Mouse (Mus musculus) embryonic stem cell, embryonic (primary cell): ENCODE measurements at regions not wholly inside any gene's neighbourhood (a gene's known extent, or its start where the extent isn't known, plus 50 kb on each side); places are given as distances from the start of the nearest gene placed in this dataset.

Experiments
- CTCF ChIA-PET, 4 experiments: fragments of 300-600 bp in 2 of 4; fragments of 350-600 bp in 2 of 4; sonication (Branson Sonifier 250); formaldehyde crosslinking; loops; one replicate each; lab custom pipeline; 2022; ENCODE audit warnings: inconsistent platforms in 2 of 4; lab: Charles Lee
- POLR2A ChIA-PET, 4 experiments: fragments of 300-600 bp in 2 of 4; fragments of 350-600 bp in 2 of 4; sonication (Branson Sonifier 250); formaldehyde crosslinking; loops; one replicate each; lab custom pipeline; 2022; ENCODE audit warnings: antibody characterized with exemption in 4 of 4, inconsistent platforms in 1 of 4; lab: Charles Lee

DNA sequence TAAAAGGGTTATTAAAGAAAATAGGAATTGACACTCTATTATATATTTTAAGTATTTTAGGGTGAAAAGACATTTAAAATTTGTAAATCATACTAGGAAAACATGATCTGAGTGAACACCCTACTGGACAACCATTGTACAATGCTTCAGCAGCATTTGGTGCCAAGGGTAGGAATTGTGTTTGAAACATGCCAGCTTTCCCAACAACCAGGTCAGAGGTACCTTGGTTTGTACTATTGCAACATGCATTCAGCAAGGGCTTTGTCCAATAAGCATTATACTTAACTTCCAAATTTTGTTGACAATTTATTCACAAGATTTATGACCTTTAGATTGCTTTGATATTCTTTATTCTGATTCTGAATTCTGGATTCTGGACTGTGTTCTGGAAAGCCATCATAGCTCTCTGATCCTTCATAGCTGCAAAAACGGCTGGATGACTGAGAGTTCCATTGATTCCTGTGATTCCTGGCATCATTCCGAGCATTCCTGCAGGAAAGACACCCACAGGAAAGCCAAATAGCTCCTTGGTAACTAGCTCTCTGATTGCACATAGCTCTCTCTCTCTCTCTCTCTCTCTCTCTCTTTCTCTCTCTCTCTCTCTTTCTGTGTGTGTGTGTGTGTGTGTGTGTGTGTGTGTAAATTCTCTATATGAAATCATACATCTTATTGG is 124.1 kb upstream of the Mtap start:
- CTCF ChIA-PET, result interaction anchor here in 1 of 4 experiments (0.7 kb wide), 1 partner anchor 34 kb away, joined by 3 read pairs; no protein-coding TSS in a partner anchor
- POLR2A ChIA-PET, result no interaction called here

DNA sequence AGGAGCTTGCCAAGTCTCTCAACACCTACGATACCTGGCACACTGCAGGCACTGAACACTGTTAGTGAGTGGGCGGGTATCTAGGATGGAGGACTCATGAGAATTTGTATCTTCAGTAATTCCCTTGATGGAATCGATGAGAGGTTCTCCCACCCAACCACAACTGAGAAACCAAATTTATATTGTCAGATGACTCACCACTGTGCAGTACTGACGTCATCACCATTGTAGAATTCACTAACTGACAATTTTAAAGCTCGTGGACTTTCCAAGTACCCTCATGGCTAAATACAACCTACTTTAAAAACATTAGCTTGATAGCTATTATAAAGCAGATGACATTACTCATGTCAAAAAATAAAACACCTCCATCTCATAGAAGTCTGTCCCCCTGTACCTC is 128.4 kb upstream of the Mtap start:
- ChIA-PET POLR2A (interaction anchor here in 1 of 4 experiments (0.9 kb wide), 1 partner anchor 71 kb away, joined by 3 read pairs; no protein-coding TSS in a partner anchor), CTCF (no interaction called here)

DNA sequence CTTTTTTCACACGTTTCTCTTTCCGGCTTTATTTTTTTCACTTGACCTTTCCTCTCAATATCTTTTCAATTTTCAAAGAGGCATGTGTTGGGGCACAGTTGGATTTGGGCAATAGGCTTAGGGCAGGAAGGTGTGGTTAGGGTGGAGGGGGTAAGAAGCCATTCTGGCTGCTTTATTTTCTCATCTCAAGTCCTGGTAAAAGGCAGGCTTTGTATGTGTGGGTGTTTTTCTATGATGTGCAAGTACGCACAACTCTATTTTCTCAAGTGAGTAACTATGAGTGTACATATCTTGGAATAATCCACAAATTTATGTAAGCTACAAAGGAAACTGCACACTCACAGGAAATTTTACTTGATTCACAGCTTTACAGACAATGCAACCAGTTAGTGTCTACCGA is 121.5 kb upstream of the Ifne start:
- ChIA-PET CTCF (no interaction called here), POLR2A (no interaction called here)

DNA sequence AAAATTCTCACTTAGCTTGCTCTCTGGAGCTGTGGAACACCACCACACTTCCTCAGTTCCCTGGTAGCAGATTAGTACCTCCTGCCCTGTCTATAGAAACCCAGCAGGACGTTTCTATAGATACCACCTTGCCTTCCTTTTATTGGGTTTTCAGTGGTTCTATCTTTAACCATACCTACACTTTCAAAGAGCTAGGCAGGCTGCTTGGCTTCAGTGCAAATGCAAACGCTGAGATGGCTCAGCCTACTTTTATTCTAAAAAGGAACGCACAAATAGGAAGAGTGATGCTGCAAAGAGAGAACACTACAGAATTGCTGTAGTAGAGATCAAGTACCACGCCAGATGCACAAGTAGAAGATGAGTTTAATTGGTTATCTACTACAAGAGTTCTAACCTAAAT is 120.9 kb upstream of the Ifne start:
- ChIA-PET POLR2A (no interaction called here), CTCF (no interaction called here)

DNA sequence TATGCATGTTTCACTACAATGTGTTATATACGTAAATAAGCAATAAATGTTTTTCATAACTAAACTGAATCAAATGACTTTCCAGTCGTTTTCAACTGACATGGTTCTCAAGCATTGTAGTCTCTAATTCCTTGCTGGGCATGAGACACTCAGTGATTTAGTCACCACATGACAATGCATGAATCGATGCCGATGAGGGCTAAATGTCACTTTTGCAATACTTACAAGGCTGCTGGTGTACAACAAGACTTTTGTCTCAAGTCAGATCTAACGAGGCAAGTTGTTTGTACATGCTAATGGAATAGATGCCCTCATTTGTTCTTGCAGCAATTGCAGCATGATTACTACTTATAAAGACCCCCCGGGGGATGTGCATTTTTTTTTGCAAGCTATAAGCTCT is 120.2 kb upstream of the Ifne start:
- CTCF ChIA-PET, result no interaction called here
- POLR2A ChIA-PET, result no interaction called here

DNA sequence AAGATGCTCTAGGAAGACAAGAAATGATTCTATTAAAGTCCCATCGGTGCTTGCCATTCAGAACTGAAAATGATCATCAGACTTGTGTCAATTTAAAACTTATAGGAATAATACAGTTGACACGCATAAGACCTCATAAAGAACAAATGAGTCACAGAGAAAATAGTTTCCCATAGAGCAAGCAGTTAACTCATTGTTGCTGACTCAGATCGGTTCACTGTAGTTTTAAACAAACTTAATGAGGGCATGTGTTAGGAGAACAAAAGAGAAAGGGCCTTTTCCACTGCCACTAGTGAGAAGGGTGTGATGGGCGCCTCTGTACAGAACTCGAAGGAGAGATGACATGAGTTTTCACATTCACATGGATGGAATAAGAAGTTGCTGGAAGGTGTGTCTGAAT is 118.3 kb upstream of the Ifne start:
- CTCF ChIA-PET, result no interaction called here

DNA sequence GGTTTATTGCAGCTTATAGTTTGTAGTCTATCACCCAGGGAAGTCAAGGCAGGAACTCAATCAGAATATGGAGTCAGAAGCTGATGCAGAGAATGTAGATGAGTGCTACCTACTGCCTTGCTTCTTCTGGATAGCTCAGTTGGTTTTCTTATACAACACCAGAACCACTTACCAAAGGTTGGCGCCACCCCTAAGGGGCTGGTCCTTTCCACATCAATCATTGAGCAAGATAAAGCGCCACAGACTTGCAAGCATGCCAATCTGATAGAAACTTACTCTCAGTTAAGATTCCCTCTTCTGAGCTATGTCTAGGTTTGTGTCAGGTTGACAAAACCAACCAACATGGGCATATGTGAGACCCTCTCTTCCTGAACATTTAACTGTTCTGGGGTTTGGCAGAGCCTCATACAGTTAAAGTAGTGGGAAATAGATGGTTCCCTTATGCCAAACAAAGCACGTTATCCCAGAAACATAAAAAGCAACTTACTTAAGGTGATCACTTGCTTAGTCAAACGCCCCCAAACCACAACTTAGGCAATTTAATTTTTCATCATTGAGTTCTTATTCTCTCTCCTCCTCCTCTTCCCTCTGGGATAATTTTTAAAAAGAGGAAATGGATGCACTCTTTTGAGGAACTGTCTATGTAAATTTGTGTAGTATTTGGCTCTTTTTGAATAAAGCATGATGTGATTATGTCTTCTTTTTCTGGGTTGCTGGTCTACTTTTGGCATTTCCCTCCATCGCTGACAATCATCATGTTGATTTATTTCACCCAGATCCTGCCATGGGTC is 115.3 kb upstream of the Ifne start:
- CTCF ChIA-PET, result no interaction called here
- POLR2A ChIA-PET, result interaction anchor here in 1 of 4 experiments (0.8 kb wide), 1 partner anchor 9 kb away, joined by 3 read pairs; no protein-coding TSS in a partner anchor

More for the DNA sequence above, 118.3 kb upstream of the Ifne start:
- POLR2A ChIA-PET, result no interaction called here

DNA sequence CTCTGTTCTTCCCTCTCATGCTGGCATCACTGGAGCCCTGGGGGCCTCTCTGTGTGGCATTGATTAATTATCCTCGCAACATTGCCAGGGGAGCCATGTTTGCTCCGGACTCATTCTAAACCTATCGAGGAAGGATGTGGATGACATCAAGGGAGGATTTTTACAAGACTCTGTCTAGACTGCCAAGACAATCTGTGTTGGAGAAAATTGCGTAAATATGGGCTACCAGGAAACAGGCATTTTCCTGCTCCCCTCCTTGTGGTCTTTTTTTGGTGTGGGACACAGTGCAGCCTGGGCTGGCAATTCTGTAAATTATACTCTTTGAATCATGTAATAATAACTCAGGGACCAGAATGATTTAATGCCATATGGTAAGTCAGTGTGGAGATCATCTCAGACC is 114.5 kb upstream of the Ifne start:
- POLR2A ChIA-PET, result interaction anchor here in 1 of 4 experiments (0.8 kb wide), 1 partner anchor 9 kb away, joined by 3 read pairs; no protein-coding TSS in a partner anchor
- CTCF ChIA-PET, result no interaction called here

DNA sequence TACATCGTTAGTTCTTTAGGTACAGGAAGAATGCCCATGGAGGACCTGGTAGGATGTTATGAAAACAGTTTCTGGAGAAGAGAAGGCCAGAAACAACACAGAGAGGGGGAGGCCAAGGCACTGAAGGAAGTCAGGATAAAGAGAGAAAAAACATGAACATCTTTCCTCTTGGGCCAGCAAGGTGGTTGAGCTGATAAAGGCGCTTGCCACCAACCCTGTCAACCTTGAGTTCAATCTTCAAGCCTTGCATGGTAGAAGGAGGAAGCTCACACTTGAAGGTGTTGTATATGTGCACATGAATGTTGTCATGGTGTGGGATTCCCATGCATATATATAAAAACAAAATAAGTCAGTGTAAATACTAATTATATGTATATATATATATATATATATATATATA is 112.5 kb upstream of the Ifne start:
- POLR2A ChIA-PET, result no interaction called here
- CTCF ChIA-PET, result no interaction called here

DNA sequence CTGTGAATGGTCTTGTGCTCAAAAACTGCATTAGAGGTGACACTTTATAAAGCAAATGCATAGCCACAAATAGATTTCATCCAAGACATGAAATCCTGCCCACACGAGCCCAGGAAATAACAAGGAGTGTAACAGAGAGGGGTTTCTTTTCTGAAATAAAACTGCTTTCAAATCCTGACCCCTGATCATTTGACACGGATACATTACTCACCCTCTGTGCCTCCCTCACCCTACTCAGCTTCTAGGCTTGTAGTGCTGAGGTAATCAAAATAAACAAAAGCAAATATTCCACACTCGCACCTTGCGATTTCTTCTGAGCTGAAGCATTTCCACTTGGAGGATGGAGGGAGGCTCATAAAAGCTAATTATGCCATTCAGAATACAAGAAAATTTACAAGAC is 108.4 kb upstream of the Ifne start:
- ChIA-PET POLR2A (no interaction called here), CTCF (no interaction called here)

DNA sequence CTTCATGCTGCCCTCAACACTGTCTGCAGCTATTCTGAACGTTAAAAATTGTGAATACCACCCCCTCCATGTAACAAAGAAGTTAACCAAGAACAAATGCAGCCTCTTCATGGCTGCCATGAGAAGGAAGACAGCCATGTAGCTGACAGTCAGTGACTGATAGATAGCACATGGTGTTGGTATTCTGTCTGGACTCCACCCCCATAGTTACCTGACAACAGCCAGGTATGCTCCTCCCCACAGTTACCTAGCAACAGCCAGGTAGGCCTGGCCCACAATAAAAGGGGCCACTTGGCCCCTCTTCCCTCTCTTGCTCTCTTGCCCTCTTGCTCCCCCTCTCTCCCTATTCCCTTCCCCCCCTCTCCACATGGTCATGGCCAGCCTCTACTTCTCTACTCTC is 107.1 kb upstream of the Ifne start:
- ChIA-PET CTCF (no interaction called here), POLR2A (no interaction called here)

DNA sequence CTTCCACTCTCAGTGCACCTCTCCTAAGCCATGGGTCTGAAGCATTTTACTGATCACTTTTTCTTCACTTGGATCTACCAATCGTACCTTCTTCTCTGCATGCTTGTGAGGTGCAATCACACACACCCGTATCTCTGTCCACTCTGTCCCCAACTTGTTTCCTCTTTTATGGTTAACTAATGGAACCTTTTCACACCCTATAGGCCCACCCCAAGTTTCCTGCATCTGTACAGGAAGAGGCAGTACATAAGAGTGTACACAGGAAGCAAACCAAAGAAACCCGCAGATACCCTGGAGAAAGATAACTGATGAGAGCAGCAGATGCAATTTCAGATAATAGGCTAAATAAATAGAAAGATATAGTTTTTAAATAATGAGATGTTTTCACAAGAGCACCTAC is 102.5 kb upstream of the Ifne start:
- ChIA-PET CTCF (no interaction called here), POLR2A (no interaction called here)

DNA sequence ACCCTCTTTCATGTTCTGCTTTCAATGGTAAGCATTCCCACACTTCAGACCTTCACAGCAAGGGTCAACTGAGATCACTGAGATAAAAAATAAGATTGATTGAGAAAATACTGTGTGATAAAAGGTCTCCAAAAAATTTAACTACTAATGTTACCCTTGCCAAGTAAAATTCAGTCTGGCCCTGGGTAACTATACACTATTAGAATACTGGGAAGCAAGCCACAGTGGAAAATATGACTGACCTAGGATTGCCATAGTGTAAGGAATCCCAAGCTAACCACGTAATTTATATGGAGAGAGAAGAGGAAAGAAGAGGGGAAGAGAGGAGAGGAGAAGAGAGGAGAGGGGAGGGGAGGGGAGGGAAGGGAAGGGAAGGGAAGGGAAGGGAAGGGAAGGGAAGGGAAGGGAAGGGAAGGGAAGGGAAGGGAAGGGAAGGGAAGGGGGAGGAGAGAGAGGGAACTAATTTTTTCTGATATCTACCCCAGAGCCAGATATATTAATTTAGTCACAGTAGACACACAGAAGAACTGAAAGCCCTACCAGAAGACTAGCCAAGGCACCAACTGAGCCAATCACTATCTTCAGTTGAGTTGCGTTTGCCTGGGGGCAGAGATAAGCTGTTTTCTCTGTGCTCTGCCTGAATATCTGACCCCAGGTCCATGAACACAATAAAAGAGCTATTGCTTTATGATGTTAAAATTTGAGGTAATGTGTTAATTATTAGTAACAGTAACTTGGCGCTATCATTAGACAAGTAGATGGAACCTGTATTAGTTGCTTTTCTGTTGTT is 97.3 kb upstream of the Ifne start:
- ChIA-PET CTCF (no interaction called here), POLR2A (no interaction called here)

DNA sequence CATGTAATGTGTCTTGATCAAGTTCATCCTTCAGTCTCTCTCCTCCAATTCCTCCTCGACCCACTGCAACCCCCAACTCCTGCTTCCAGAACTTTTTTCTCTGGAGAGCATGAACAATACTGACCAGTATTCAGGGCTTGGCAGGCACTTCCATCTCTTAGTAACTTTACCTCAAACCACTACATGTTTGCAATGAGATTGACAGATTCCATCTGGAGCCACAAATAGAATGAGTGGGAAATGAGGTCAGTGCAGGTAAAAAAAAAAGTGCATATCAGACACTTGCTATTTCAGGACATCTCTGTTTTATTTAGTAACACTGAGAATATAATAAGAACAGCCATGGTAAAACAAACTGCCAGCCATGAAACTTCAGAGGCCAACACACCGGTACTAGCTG is 94.5 kb upstream of the Ifne start:
- ChIA-PET POLR2A (no interaction called here), CTCF (no interaction called here)

DNA sequence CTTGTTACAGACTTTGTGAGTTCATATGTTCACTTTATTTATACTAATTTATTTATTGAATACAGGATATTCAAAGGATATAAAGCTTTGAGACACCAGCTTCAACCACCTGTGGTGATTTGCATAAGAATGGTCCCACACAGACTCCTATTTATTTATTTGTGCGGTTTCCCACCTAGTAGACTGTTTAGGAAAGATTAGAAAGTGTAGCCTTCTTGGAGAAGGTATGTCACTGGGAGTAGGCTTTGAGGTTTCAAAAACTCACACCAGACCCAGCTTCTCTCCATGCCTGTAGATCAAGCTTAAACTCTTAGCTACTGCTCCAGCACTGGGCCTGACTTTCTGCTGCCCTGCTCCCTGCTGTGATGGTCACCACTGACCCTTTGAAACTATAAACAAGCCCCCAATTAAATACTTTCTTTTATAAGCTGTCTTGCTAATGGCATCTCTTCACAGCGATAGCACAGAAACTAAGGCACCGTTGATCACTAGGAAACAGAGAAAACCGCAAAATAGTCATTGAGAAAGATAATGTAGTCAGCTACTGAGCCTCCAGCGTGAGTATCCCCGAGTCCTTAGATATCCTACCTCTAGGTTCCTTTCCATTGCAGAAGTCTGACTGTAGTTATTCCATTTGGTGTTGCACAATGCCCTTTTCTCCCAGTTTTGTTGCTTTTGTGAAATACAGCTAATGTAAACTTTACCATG is 89.3 kb upstream of the Ifne start:
- CTCF ChIA-PET, result interaction anchor here in 1 of 4 experiments (0.5 kb wide), 1 partner anchor 27 kb away, joined by 3 read pairs; no protein-coding TSS in a partner anchor

DNA sequence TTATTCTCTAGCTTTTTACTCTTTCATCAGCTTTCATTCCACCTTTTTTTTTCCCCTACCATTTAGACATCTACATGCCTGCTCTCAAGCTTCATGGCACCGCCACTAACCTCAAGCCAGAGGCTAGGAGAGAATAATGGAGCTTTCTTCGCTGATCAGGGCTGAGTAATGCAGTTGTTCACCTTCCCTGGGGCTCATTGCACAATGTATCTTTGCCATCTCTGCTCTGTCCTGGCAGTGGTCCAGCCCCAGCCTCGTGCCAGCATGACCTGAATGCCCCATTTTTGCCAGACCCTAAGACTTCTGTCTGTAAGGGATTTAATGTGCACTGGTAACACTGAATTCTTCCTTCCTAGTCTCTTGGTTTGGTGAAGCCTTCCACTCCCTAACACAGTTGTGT is 79.6 kb upstream of the Ifne start:
- ChIA-PET CTCF (no interaction called here), POLR2A (no interaction called here)

More for the DNA sequence above, 89.3 kb upstream of the Ifne start:
- POLR2A ChIA-PET, result no interaction called here

DNA sequence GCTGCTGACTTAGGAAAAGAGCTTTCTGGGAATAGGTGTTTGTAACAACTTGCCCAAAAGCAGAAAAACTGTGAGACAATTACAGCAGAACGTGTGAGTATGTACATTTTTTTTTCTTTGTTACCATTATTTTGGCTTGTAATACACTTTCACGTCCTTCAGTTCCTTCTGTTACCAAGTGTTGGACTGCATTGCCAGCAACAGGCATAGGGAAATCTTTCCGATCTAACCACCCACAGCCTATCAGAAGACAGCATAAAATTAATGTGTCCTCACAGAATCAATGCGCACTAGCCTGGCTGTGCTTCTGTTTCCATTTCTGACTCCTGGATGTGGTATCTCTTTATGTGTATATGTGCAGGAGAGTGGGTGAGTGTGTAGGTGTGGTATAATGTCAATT is 76.6 kb upstream of the Ifne start:
- ChIA-PET POLR2A (interaction anchor here in 1 of 4 experiments (1.2 kb wide), 1 partner anchor 20 kb away, joined by 3 read pairs; no protein-coding TSS in a partner anchor), CTCF (no interaction called here)

DNA sequence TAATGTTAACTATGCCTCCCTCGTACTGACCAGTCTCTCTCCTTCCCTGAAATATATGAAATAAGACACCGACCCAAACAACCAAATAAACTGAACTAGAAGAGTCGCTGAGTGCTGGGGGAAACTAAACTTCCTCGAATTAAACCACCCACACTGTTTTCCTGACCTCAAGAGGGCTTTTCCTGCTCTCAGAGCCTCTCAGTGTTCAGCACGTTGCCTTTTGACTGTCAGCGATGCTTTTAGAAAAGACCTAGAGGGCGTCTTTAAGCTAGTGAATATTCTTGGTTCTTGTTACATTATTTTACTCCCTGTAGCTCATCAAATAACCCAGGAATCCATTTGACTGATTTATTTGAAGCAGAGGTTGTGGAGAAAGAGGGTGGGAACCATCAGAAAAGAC is 76.2 kb upstream of the Ifne start:
- ChIA-PET CTCF (interaction anchor here in 1 of 4 experiments (0.5 kb wide), 1 partner anchor 46 kb away, joined by 3 read pairs; no protein-coding TSS in a partner anchor), POLR2A (interaction anchor here in 1 of 4 experiments (1.2 kb wide), 1 partner anchor 19 kb away, joined by 3 read pairs; no protein-coding TSS in a partner anchor)

DNA sequence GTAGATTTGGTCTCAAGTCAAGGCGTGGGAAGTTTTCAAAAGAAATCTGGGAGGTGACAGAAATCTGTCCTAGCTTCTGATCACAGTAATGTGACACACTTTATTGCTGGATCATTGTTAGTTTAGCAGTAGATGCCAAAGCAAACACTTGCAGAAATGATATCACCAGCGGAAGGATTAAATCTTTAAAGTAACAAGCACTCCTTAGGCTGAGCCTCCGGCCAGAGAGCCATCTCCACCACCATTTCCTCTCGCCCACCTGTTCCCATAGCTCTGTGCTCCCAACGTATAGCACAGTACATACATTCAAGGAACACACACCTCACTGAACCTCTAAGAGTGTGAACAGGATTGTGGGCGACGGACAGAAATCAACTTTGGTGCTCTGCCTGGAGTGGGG is 75.6 kb upstream of the Ifne start:
- POLR2A ChIA-PET, result interaction anchor here in 1 of 4 experiments (1.2 kb wide), 1 partner anchor 19 kb away, joined by 3 read pairs; no protein-coding TSS in a partner anchor
- CTCF ChIA-PET, result interaction anchor here in 1 of 4 experiments (0.5 kb wide), 1 partner anchor 47 kb away, joined by 3 read pairs; no protein-coding TSS in a partner anchor
